Mouse (Mus musculus): ENCODE data around the gene Hist4h4.

The Hist4h4 gene

DNA sequence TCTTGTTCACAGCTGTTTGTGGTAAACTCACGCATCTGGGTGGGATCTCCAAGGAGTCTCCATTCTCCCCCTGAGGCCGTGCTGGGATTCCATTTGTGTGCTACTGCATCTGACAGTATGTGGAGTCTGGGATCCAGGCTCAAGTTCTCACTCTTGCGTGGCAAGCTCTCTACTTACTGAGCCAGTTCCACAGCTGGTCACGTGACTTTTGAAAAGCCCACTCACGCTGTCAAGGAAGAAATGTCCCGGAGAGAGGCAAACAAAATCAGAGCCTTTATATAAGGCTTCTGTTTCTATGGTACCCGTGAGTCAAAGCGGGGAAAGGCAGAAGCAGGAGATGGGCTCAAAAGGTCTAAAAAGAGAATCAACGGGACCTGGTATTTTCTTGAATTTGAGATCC lies 21.5 kb downstream of the Hist4h4 start:
- DNase-seq (ENCODE audit: low read depth, low spot score), result no peak

- no peak for DNase-seq (ENCODE audit: low read depth, low spot score)
These were observed 22.1 kb downstream of the Hist4h4 start for GRCm38 (mm10) chr6:136782146-136782545.

DNA sequence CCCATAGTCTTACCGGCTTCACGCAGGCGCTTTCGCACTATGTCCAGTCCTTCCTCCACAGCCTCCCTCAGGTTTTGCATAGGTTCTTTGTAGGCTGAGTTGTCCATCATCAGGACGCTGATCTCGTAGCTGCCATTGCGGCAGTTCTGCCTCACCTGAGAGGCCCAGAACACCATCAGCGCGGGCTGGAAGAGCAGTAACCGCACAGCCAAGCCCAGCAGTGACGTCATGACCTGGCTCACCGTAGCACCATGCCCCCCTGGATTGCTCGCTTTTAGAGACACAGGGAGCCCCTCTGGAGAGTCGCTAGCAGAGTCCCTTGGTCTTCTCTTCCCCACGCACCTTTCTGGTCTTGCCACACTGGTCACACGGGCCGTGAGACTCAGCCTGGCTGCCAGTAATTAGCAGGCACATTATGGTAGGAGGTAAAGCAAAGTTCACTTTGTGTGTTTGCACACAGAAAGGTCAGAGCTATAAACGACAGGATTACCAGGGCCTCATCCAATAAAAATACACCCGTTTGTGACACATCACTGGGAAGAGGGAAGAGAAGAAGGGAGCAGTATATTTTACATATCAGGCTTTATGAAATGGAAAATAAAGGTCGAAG lies 22.7 kb downstream of the Hist4h4 start, which contains the start of gene Gucy2c:
Gucy2c (minus strand) TSS at position 389 of the 610 bp plus-strand sequence.
- no peak for DNase-seq (ENCODE audit: low read depth, low spot score)

DNA sequence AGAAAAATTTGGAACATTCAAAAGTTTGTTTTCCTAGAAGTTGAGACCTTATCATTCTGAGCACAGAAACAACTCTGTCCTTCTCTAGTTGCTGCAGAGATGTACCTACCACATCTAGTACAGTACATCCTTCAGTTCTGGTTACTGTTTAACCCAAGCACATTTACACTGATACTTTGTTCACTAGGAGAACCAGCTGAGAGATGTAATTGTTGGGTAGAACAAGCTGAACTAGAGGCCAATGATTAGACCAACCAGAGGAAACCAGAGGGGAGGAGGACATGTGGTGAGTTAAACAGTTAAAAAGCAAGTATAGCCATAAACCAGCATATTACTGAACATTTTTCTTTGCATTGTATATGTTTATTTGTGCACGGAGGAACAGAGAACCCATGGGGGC lies 27.8 kb downstream of the Hist4h4 start:
- no peak for DNase-seq (ENCODE audit: low read depth, low spot score)

GRCm38 (mm10) chr6:136769859-136770258 lies 34.4 kb downstream of the Hist4h4 start:
- no peak for DNase-seq (ENCODE audit: low read depth, low spot score)

GRCm38 (mm10) chr6:136769143-136769542 lies 35.1 kb downstream of the Hist4h4 start:
- DNase-seq (ENCODE audit: low read depth, low spot score), result no peak

- DNase-seq (ENCODE audit: low read depth, low spot score), result no peak
These were observed 40.3 kb downstream of the Hist4h4 start for GRCm38 (mm10) chr6:136763912-136764311.

All from embryo, embryonic 11.5 days (tissue).